Mouse (Mus musculus): ENCODE results near the gene Laptm5.

GRCm38 (mm10) chr4:130913511-130913910 lies 586 bp downstream of the Laptm5 start:
- TF ChIP-seq CTCF (IDR thresholded peaks at IDR 0.05; ENCODE audit: borderline replicate concordance, control insufficient read depth, extremely low read depth, insufficient read depth, low read length, poor library complexity) (no peak), POLR2A (IDR thresholded peaks at IDR 0.05; ENCODE audit: control insufficient read depth, extremely low read depth, insufficient read depth, low read length, poor library complexity) (no peak)

Data from thymus, adult 2 months (tissue).